Mouse (Mus musculus) spleen, adult 10 weeks (tissue): ENCODE data around the gene AL731706.2. TPM values are rescaled to one million over a fixed set of nuclear protein-coding genes. Genes with fewer than 3 reads are reported as not detected.

Source experiments
- polyA plus RNA-seq: library from polyadenylated mRNA; stranded (reverse); fragments of 350-450 nt; fragmentation: Illumina TruSeq; extraction: RNeasy Lipid Tissue Mini Kit (QIAGEN cat#74804); gene quantifications from one replicate; pipeline ENCODE4 v1.2.3, GENCODE M21; 2015; ENCODE audit warnings: low replicate concordance; ENCODE audit not compliant: insufficient read depth

Gene AL731706.2
- not detected for polyA plus RNA-seq

DNA sequence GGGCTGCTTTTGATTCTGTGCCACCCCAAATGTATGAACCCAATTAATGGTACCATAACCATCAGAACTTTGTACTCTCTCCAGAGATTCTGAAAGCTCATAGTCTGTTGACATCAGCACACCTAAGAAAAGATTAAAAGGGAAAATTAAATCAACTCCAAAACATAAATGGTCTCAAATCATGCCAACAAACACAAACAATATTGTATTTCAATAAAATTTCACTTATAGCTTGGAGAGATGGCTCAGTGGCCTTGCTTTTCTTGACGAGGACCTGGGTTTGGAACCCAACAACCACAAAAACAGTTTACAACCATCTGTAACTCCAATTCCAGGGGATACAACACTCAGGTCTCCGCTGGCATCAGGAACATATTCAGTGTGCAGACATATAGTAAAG is at the start of gene AL731706.2:
TSS of gene AL731706.2 (minus strand) at position 101 of the 400 bp plus-strand sequence.

DNA sequence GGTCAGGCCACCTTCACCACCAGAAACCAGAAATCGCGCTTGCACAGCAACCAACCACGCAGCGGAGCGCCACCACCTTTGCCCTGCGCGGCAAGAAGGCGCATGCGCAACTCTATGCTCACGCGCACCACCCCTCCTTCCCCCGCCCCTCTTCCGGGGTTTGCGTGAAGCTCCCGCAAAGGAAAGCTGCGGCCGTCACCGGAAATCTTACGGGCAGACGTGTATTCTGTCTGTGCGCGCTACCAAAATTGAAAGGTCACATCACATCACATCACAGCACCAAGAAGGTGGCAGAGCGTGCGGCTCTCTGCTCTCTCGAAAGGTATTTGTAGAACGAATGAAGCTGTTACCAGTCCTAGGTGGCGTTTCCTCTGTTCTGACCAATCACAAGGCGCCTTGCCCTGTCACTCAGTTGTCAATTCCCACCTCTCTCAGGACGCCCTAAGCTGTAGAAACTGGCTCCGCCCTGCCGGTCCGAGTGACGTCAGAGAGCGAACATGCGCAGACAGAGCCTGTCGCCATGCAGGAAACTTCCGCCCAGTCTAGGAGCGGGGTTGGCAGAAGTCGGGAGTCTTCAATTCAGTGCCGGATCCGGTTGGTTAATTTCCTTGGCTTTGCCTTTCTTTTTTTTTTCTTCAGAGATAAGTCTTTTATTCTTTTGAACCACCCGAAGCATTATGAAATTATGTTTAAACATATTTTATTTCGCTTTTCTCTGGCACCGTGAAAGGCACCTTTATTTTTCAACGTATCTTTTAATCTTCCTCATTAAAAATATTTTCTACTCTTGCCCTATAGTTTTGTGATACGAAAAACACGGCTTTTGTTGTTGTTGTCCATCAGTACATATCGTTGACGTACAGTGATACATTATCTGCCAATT is 5.8 kb upstream of the AL731706.2 start, which contains the start of the genes Slx4ip, AL731706.1 and Mkks:
TSS of gene Slx4ip (plus strand) at position 151 of the 883 bp plus-strand sequence.
TSS of gene AL731706.1 (minus strand) at position 322 of the 883 bp plus-strand sequence.
TSS of gene Mkks (minus strand) at position 322 of the 883 bp plus-strand sequence.

Other genes starting within 250 kb of the AL731706.2 start
- gene Snap25, start 172.2 kb downstream of the AL731706.2 start, polyA plus RNA-seq, result 0.14 TPM
- gene Slx4ip, start 5.5 kb upstream of the AL731706.2 start, polyA plus RNA-seq, result 11.6 TPM
- 18.9 TPM for gene AL731706.1, start 5.7 kb upstream of the AL731706.2 start, polyA plus RNA-seq
- 18.4 TPM for gene Mkks, start 5.7 kb upstream of the AL731706.2 start, polyA plus RNA-seq
- gene Jag1, start 231.0 kb upstream of the AL731706.2 start, polyA plus RNA-seq, result 15.4 TPM